Mouse (Mus musculus) cerebellum, adult 8-10 months (tissue): ENCODE measurements around the gene Nat9.

ENCODE experiments used
- DNase-seq: peaks from one replicate; pipeline ENCODE4 v3.0.0; 2022

Gene Nat9

DNA sequence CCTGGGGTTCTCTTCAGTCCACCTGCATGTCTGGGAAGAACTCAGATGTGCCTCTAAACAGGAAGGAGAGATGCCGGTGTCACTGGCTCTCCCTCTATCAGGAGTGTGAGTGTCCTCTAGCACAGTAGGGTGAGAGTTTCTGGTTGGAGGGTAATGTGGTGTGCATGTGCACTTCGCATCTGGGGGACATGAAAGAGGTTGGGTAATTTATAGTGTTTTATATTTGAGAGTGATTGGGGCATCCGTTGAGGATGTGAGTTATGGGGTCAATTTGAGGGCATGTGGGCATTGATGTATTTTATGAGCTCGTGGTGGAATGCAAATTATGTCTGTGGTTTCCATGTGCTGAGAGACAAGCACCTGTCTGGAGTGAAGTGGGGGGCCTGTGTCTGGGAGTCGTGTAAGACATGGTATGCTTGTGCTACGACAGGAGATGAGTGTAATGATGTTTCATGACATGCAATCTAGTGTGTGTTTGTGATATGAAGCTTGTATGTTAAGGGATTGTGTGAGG, 36.9 kb downstream of the Nat9 start:
- no peak for DNase-seq

DNA sequence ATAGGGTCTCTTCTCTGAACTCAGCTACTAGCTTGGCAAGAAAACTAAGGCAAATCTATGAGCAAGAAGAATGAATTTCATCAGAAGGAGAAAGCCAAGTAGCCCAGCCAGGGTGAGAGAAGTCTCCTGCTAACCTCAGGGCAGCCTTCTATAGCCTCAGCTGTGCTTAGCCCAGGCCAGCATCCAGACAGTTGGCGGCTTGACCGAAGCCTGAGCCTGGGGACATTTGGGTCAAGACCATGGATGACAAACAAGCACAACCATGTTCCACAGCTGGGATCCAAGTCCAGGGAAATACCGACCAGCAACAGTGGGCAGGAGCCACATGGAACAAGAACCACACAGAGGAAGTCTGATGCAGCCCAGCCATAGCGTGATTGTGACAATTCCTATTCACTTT, 39.8 kb downstream of the Nat9 start:
- no peak for DNase-seq

DNA sequence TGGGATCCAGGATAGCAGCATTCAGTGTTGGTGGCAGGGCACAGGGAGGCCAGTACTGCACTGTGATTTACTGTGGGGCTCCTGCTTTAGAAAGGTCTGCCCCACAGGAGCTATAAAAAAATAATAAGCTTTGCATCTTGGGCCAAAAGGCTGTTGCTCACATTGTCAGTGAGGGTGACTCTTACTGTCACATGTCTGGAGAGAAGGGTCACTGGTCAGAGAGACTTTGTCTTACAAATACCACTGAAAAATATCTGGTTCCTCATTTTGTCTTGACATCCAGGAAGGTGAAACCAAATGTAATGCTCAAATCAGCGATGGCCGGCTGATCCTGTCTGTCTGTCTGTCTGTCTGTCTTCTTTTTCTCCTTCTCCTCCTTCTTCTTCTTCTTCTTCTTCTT, 45.7 kb downstream of the Nat9 start:
- DNase-seq = no peak

DNA sequence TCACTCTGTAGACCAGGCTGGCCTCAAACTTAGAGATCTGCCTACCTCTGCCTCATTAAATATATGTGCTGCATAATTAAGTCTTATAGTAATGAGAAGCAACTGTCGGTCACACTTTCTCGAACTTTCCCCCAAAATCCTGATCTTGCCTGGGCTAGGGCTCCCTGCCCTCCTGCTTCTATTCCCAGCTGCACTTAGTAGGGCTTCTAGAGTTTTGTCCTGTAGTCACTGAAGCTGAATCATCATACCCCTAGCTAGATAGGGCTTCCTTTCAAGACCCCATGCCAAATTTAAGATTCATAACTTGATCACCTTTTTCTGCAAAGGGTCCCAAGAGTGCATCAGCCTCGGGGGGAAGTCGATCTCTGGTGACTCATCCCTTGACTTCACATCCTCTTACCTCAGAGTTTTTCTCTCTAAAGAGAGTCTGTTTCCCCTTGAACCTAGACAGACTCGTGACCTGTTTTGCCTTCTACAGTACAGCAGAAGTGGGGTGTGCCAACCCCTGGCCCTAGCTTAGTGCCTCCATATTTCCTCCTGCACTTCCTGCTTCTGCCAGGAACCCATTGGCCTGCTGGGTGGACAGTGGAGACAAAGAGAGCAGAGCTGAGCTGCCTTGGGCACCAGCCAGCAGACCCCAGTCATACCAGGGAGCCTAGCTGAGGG, 48.9 kb downstream of the Nat9 start:
- no peak for DNase-seq

DNA sequence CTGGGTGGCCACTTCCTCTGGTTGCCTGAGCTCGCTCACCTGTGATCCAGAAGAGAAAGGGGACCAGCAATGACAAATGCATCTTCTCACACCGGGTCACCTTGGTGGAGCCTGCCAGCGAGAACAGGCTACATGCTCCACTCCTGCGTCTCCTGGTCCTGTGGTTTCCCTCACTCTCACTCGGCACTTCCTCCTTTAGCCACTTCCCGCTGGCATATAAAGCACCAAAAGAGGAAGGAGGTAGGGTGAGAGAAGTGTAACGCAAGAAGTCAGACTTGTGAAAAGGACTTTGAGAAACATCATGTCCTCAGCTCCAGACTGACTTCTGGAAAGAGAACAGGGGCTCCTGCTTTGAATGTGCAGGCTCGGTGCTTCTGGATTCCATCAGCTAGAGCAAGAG, 53.9 kb downstream of the Nat9 start, which contains the start of gene Cd300lf:
Cd300lf (minus strand) TSS at position 193 of the 400 bp plus-strand sequence.
- no peak for DNase-seq
